Mouse (Mus musculus) CH12.LX (cell line): ENCODE data around the gene Art3. TPM values are rescaled to one million over a fixed set of nuclear protein-coding genes. Genes with fewer than 3 reads are reported as not detected.

Experiments used
- DNase-seq: peaks from one replicate; pipeline ENCODE4 v3.0.0-alpha.2; 2013; ENCODE audit errors: extremely low read depth
- H3K27ac ChIP-seq: 2 replicates; pipeline ENCODE4 v1.5.1; 2012; ENCODE audit warnings: low read depth, mild to moderate bottlenecking, control low read depth, moderate library complexity; ENCODE audit not compliant: insufficient read depth
- H3K27me3 ChIP-seq: replicated peaks from 2 replicates; pipeline ENCODE3; 2012; ENCODE audit warnings: inconsistent platforms
- H3K36me3 ChIP-seq, 2 experiments: replicated peaks in 1 of 2; 2 replicates each; pipeline versions ENCODE3 to v1.6.1; 2012; ENCODE audit warnings: inconsistent platforms in 1 of 2, low read length in 1 of 2, mild to moderate bottlenecking in 1 of 2, mixed read lengths in 1 of 2, moderate library complexity in 1 of 2; ENCODE audit not compliant: control insufficient read depth in 1 of 2, insufficient read depth in 1 of 2
- H3K4me1 ChIP-seq, 2 experiments: 2 replicates each; pipeline ENCODE4 v1.6.1; 2012; ENCODE audit warnings: inconsistent platforms in 1 of 2, moderate library complexity in 1 of 2; ENCODE audit not compliant: insufficient read depth in 2 of 2, control insufficient read depth in 1 of 2
- H3K4me2 ChIP-seq: 2 replicates; pipeline ENCODE4 v1.6.1; 2012; ENCODE audit warnings: low read depth, mild to moderate bottlenecking, control low read depth; ENCODE audit not compliant: poor library complexity, insufficient read depth, severe bottlenecking
- H3K4me3 ChIP-seq, 3 experiments: fragments of 150-350 bp in 1 of 3; sonication (generic) in 1 of 3; replicated peaks in 1 of 3; 2 replicates each; pipeline versions ENCODE3 to v1.5.1; 2011 to 2012; ENCODE audit warnings: low read depth in 2 of 3, low read length in 2 of 3, mild to moderate bottlenecking in 2 of 3, moderate library complexity in 2 of 3, control low read depth in 1 of 3, improper control_type of control experiment in 1 of 3, inconsistent platforms in 1 of 3, mixed read lengths in 1 of 3; ENCODE audit not compliant: poor library complexity in 1 of 3
- H3K79me2 ChIP-seq: replicated peaks from 2 replicates; pipeline ENCODE4 v1.6.1; 2012; ENCODE audit warnings: mild to moderate bottlenecking, moderate library complexity; ENCODE audit not compliant: control insufficient read depth, poor library complexity, insufficient read depth, severe bottlenecking; ENCODE audit errors: extremely low read depth
- H3K9ac ChIP-seq: 2 replicates; pipeline ENCODE4 v1.6.1; 2012; ENCODE audit warnings: low read depth, mild to moderate bottlenecking, control low read depth, moderate library complexity; ENCODE audit not compliant: insufficient read depth
- H3K9me3 ChIP-seq: replicated peaks from 2 replicates; pipeline ENCODE3; 2012; ENCODE audit warnings: low read length, inconsistent platforms, mixed read lengths
- BHLHE40 ChIP-seq: IDR thresholded peaks from 2 replicates; pipeline ENCODE4 v1.6.1; 2011; ENCODE audit warnings: mild to moderate bottlenecking, low read depth, low read length, improper control_type of control experiment
- ELF1 ChIP-seq: IDR thresholded peaks from 2 replicates; pipeline ENCODE4 v1.6.1; 2014; ENCODE audit warnings: low read depth, mild to moderate bottlenecking, inconsistent platforms, low read length, improper control_type of control experiment
- EP300 ChIP-seq: IDR thresholded peaks from 2 replicates; pipeline ENCODE4 v1.6.1; 2011; ENCODE audit warnings: low read length, improper control_type of control experiment
- ETS1 ChIP-seq: conservative IDR thresholded peaks from 2 replicates; pipeline ENCODE4 v1.6.1; 2012; ENCODE audit warnings: low read depth, mild to moderate bottlenecking, inconsistent platforms, low read length, improper control_type of control experiment, moderate library complexity
- IRF4 ChIP-seq: IDR thresholded peaks from 2 replicates; pipeline ENCODE4 v1.6.1; 2014; ENCODE audit warnings: low read depth, mild to moderate bottlenecking, inconsistent platforms, low read length, improper control_type of control experiment
- JUN ChIP-seq: IDR thresholded peaks from 2 replicates; pipeline ENCODE4 v1.6.1; 2011; ENCODE audit warnings: low read depth, mild to moderate bottlenecking, low read length, improper control_type of control experiment, moderate library complexity; ENCODE audit not compliant: insufficient read depth
- JUND ChIP-seq: conservative IDR thresholded peaks from 2 replicates; pipeline ENCODE4 v1.6.1; 2011; ENCODE audit warnings: low read depth, low read length, improper control_type of control experiment
- MYC ChIP-seq: IDR thresholded peaks from 2 replicates; pipeline ENCODE4 v1.6.1; 2011; ENCODE audit warnings: low read depth, mild to moderate bottlenecking, improper control_type of control experiment, low read length
- NELFE ChIP-seq: IDR thresholded peaks from 2 replicates; pipeline ENCODE4 v1.6.1; 2011; ENCODE audit warnings: low read depth, low read length, improper control_type of control experiment
- PAX5 ChIP-seq: IDR thresholded peaks from 2 replicates; pipeline ENCODE4 v1.6.1; 2012; ENCODE audit warnings: low read length, inconsistent platforms, mixed read lengths
- POLR2AphosphoS2 ChIP-seq: IDR thresholded peaks from 2 replicates; pipeline ENCODE4 v1.6.1; 2011; ENCODE audit warnings: low read depth, low read length, improper control_type of control experiment
- RAD21 ChIP-seq: IDR thresholded peaks from 2 replicates; pipeline ENCODE4 v1.6.1; 2011; ENCODE audit warnings: low read depth, mild to moderate bottlenecking, low read length, improper control_type of control experiment, moderate library complexity
- RCOR1 ChIP-seq: conservative IDR thresholded peaks from 2 replicates; pipeline ENCODE4 v1.6.1; 2012; ENCODE audit warnings: low read depth, mild to moderate bottlenecking, inconsistent platforms, low read length, improper control_type of control experiment
- SIN3A ChIP-seq: IDR thresholded peaks from 2 replicates; pipeline ENCODE4 v1.6.1; 2012; ENCODE audit warnings: low read length, improper control_type of control experiment, inconsistent platforms
- TCF12 ChIP-seq: IDR thresholded peaks from 2 replicates; pipeline ENCODE4 v1.6.1; 2014; ENCODE audit warnings: low read depth, mild to moderate bottlenecking, inconsistent platforms, low read length, improper control_type of control experiment
- USF2 ChIP-seq: conservative IDR thresholded peaks from 2 replicates; pipeline ENCODE4 v1.6.1; 2011; ENCODE audit warnings: low read depth, low read length, improper control_type of control experiment
- ZC3H11A ChIP-seq: IDR thresholded peaks from 2 replicates; pipeline ENCODE4 v1.6.1; 2012; ENCODE audit warnings: low read depth, mild to moderate bottlenecking, inconsistent platforms, low read length, improper control_type of control experiment
- ZMIZ1 ChIP-seq: IDR thresholded peaks from 2 replicates; pipeline ENCODE4 v1.6.1; 2012; ENCODE audit warnings: low read depth, mild to moderate bottlenecking, inconsistent platforms, low read length, improper control_type of control experiment
- dilution Hi-C: fragments of 300-500 bp; cut with MboI; formaldehyde crosslinking; loops from 2 replicates; pipeline ENCODE4 v1.14.3; 2020; ENCODE audit warnings: low sequenced_read_pairs; ENCODE audit not compliant: extremely low pct_unique_long_range_greater_than_20kb, extremely low pct_ligation_motif_present
- in situ Hi-C: fragments of 300-500 bp; cut with MboI; formaldehyde crosslinking; loops from 3 replicates; pipeline ENCODE4 v1.14.3; 2019; ENCODE audit warnings: low sequenced_read_pairs, low pct_ligation_motif_present, low pct_unique_long_range_greater_than_20kb, mixed read lengths
- polyA plus RNA-seq: library from polyadenylated mRNA; unstranded; fragments of >175 nt; gene quantifications from 2 replicates; pipeline ENCODE4 v1.2.1, GENCODE M21; 2012; ENCODE audit warnings: low read depth; ENCODE audit not compliant: insufficient read length
- total RNA-seq, 2 experiments: library from RNA; depleted of rRNA; stranded (reverse); fragments of 300-350 nt in 1 of 2; fragments of >200 nt in 1 of 2; gene quantifications; 2 replicates each; pipeline ENCODE4 v1.2.3; 2012 to 2014

Art3 gene
- total and polyA plus RNA-seq, 3 experiments = 0.34 TPM; not detected in 2

GRCm38 (mm10) chr5:92358033-92358432, 26.4 kb downstream of the Art3 start:
- no peaks in the 10 kb centered on the region for H3K27me3 ChIP-seq
- no peak overlapping the region; the same call in 1 of the 2 replicates for H3K4me2 ChIP-seq
- no peak overlapping the region for H3K9ac ChIP-seq
- no peak overlapping the region for H3K27ac ChIP-seq
- H3K9me3 ChIP-seq = no peaks in the 10 kb centered on the region
- no peaks in the 10 kb centered on the region for H3K79me2 ChIP-seq
- TF ChIP-seq SIN3A (0 out of 2 replicates have a peak, but pooled peaks have one; percentile 37), JUN (no peak)
- H3K4me3 ChIP-seq = no peak overlapping the region
- peaks cover 5 to 9% of the 10 kb centered on the region in 2 experiments; a peak in 2 of 4 replicates for H3K4me1 ChIP-seq
- dilution Hi-C loops (no loop called here), in situ Hi-C loops (no loop called here)
- no peaks in the 10 kb centered on the region for H3K36me3 ChIP-seq
- DNase-seq = no peak

- peaks cover 2 to 9% of the 10 kb centered on the region in 2 experiments; a peak in 2 of 4 replicates for H3K4me1 ChIP-seq
- H3K4me2 ChIP-seq = no peak overlapping the region
- no peaks in the 10 kb centered on the region for H3K9me3 ChIP-seq
- H3K27ac ChIP-seq = no peak overlapping the region
- H3K9ac ChIP-seq = no peak overlapping the region
- H3K79me2 ChIP-seq = no peaks in the 10 kb centered on the region
- H3K27me3 ChIP-seq = no peaks in the 10 kb centered on the region
- in situ Hi-C loops (no loop called here), dilution Hi-C loops (no loop called here)
- H3K4me3 ChIP-seq = no peak overlapping the region
- TF ChIP-seq RCOR1 = no peak
- TF ChIP-seq SIN3A = no peak
- TF ChIP-seq BHLHE40 = no peak
- TF ChIP-seq POLR2AphosphoS2 = no peak
- TF ChIP-seq ELF1 = no peak
- no peak for TF ChIP-seq ZMIZ1
- TF ChIP-seq NELFE = no peak
- TF ChIP-seq ETS1 = no peak
- TF ChIP-seq USF2 = no peak
- TF ChIP-seq EP300 = no peak
- TF ChIP-seq PAX5 = no peak
- TF ChIP-seq JUND = no peak
- TF ChIP-seq RAD21 = no peak
- no peak for TF ChIP-seq MYC
- no peak for TF ChIP-seq IRF4
- TF ChIP-seq ZC3H11A = no peak
- TF ChIP-seq TCF12 = no peak
- no peaks in the 10 kb centered on the region for H3K36me3 ChIP-seq
- DNase-seq = no peak
Observed at GRCm38 (mm10) chr5:92358767-92359455, 27.3 kb downstream of the Art3 start.
